Mouse (Mus musculus) kidney, embryonic 14.5 days (tissue): Measurements from ENCODE around the gene Frmpd1. TPM values are rescaled to one million over a fixed set of nuclear protein-coding genes. Genes with fewer than 3 reads are reported as not detected.

Experiments used
- ATAC-seq: fragments of 200-750 bp; cut with Nextera tagmentation; 2 replicates; pipeline ENCODE4 v1.8.0; 2017; ENCODE audit warnings: moderate number of reproducible peaks, mild to moderate bottlenecking, moderate TSS enrichment, moderate library complexity; ENCODE audit not compliant: low FRiP score, low TSS enrichment
- H3K27ac ChIP-seq: fragments of 300-500 bp; sonication (generic); 2 replicates; pipeline ENCODE4 v1.5.1; 2014; ENCODE audit warnings: low read depth, mild to moderate bottlenecking, low read length, moderate library complexity, mixed read lengths
- H3K27me3 ChIP-seq: fragments of 300-500 bp; sonication (generic); 2 replicates; pipeline ENCODE4 v1.6.1; 2014; ENCODE audit warnings: mild to moderate bottlenecking, low read length; ENCODE audit not compliant: control insufficient read depth, insufficient read depth
- H3K36me3 ChIP-seq: fragments of 300-500 bp; sonication (generic); 2 replicates; pipeline ENCODE4 v1.6.1; 2014; ENCODE audit warnings: low read length, mixed read lengths; ENCODE audit not compliant: control insufficient read depth, insufficient read depth
- H3K4me1 ChIP-seq: fragments of 300-500 bp; sonication (generic); 2 replicates; pipeline ENCODE4 v1.6.1; 2014; ENCODE audit warnings: low read length, mixed read lengths; ENCODE audit not compliant: control insufficient read depth, insufficient read depth
- H3K4me2 ChIP-seq: fragments of 300-500 bp; sonication (generic); replicated peaks from 2 replicates; pipeline ENCODE4 v1.6.1; 2014; ENCODE audit warnings: low read depth, mild to moderate bottlenecking, low read length
- H3K4me3 ChIP-seq: fragments of 300-500 bp; sonication (generic); 2 replicates; pipeline ENCODE4 v1.5.1; 2014; ENCODE audit warnings: mild to moderate bottlenecking, low read length
- H3K9ac ChIP-seq: fragments of 300-500 bp; sonication (generic); 2 replicates; pipeline ENCODE4 v1.6.1; 2014; ENCODE audit warnings: low read depth, mild to moderate bottlenecking, low read length, moderate library complexity
- H3K9me3 ChIP-seq: fragments of 300-500 bp; sonication (generic); 2 replicates; pipeline ENCODE4 v1.6.1; 2016; ENCODE audit warnings: low read length; ENCODE audit not compliant: control insufficient read depth
- WGBS: fragments of 180-500 bp; shearing (Covaris S2); extraction: QIAGEN DNeasy Blood & Tissue Kit; methylation state at CpG from one replicate; pipeline ENCODE4 v1.1.7; 2014; 5-methylcytosine and 5-hydroxymethylcytosine counted together
- polyA plus RNA-seq: library from polyadenylated mRNA; unstranded; fragments of >200 nt; fragmentation: Nextera tagmentation; extraction: Ambion mirVana; gene quantifications from 2 replicates; pipeline ENCODE4 v1.2.1, GENCODE M21; 2014

Frmpd1 gene
- polyA plus RNA-seq, 1 experiment from 2014 or later = 0.24 TPM

DNA sequence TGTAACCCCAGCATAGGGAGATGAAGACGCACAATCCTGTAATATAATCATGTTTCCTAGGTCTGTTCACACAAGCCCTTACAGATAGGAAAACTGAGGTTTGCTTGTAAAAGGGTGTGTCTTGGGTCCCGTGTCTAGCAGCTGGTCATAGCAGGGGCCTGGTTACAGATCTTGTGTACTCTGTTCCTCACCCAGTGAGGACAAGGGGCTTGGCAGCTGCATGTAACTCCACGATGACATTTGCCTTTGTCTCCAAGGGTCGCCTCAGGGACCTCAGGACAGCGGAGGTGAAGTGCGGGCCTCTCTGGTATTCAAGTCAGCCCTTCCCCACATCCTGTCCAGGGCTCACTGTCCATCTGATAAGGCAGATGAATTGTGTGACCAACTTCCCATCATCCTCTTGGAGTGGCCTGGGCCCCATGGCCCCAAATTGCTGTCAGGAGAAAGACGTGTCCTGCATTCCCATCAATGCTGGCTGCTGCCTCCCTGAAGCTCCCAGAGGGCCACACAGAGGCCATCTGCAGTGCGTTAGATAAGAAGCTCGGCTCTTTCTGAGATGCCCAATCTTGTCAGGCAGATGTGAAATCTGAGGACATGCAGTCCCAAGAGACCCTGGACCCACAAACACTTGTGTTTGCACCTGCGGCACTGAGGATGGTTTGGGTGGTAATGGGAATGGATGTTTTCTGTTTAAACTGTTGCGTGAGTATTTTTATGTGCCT is 27.8 kb downstream of the Frmpd1 start:
- WGBS = 73% methylated on average over 11 of the region's 11 CpGs
- H3K4me3 ChIP-seq = no peak overlapping the region
- no peaks in the 10 kb centered on the region for H3K9me3 ChIP-seq
- no peak overlapping the region for H3K27ac ChIP-seq
- no peak overlapping the region for H3K9ac ChIP-seq
- no peaks in the 10 kb centered on the region for H3K36me3 ChIP-seq
- H3K4me1 ChIP-seq = no peaks in the 10 kb centered on the region
- H3K27me3 ChIP-seq = no peaks in the 10 kb centered on the region
- H3K4me2 ChIP-seq = no peak overlapping the region
- ATAC-seq = no peak

DNA sequence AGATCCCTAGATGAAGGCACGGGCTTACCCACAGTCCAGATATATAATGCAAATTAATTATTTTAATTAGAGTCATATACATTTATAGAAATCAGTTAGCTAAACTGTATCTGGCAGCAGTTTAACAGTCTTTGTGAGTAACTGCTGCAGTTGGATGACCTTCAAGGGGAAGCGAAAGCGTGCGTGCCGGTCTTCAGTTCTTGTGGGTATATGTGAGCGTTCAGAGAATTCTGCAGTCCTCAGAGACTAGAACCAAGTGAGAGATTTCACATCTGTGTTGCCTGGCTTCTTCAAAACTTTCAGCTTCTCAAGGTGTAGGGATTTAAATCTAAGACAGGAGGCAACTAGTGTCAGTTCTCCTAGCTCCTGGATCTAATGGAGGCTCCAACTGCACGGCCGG is 35.3 kb downstream of the Frmpd1 start:
- Histone ChIP-seq H3K27me3 (no peaks in the 10 kb centered on the region), H3K9me3 (no peaks in the 10 kb centered on the region), H3K9ac (no peak overlapping the region), H3K4me2 (no peak overlapping the region), H3K4me1 (no peaks in the 10 kb centered on the region), H3K4me3 (no peak overlapping the region), H3K27ac (no peak overlapping the region), H3K36me3 (no peaks in the 10 kb centered on the region)
- no peak for ATAC-seq
- WGBS = 83% methylated on average over 8 of the region's 8 CpGs

DNA sequence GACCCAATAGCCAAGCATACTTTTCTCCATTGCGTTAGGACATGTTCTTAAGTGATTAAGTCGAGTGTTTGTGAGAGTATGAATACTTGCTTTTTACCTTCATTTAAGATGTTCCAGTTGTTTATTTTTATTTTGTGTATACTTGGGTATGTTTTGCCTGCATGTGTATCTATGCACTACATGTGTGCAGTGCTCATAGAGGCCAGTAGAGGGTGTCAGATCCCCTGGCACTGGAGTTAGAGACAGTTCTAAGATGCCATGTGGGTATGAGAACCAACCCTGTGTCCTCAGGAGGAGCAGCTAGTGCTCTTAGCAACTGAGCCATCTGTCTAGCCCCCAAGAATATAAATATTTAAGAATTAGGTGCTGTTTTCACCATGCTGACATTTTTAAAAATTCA is 37.7 kb downstream of the Frmpd1 start:
- Histone ChIP-seq H3K9me3 (no peaks in the 10 kb centered on the region), H3K36me3 (no peaks in the 10 kb centered on the region), H3K27me3 (no peaks in the 10 kb centered on the region), H3K9ac (no peak overlapping the region), H3K27ac (no peak overlapping the region), H3K4me3 (no peak overlapping the region), H3K4me2 (no peak overlapping the region), H3K4me1 (no peaks in the 10 kb centered on the region)
- ATAC-seq = no peak
- 93% methylated on average over 2 of the region's 2 CpGs for WGBS

DNA sequence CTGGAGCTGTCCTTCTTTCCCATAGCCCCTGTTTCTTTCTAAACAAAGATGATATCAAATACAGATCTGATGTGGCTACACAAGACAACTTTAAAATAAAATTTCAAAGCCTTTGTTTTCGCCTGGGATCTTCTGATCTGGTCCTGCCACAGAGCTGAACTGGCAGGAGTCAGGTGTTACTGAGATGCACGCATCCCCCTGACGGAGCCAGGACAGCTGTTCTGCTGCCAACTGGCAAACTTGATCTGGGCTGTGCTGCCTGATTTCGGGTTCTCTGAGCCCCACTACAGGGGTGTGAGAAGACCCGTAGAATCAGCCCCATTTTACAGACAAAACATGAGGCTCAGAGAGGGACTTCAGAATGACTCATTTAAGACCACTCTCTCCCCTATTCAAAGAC is 45.6 kb downstream of the Frmpd1 start:
- Histone ChIP-seq H3K36me3 (no peaks in the 10 kb centered on the region), H3K9ac (no peak overlapping the region), H3K4me2 (no peak overlapping the region), H3K27me3 (no peaks in the 10 kb centered on the region), H3K4me3 (no peak overlapping the region), H3K4me1 (no peaks in the 10 kb centered on the region), H3K9me3 (no peaks in the 10 kb centered on the region), H3K27ac (no peak overlapping the region)
- WGBS = 73% methylated on average over 5 of the region's 5 CpGs
- ATAC-seq = no peak

DNA sequence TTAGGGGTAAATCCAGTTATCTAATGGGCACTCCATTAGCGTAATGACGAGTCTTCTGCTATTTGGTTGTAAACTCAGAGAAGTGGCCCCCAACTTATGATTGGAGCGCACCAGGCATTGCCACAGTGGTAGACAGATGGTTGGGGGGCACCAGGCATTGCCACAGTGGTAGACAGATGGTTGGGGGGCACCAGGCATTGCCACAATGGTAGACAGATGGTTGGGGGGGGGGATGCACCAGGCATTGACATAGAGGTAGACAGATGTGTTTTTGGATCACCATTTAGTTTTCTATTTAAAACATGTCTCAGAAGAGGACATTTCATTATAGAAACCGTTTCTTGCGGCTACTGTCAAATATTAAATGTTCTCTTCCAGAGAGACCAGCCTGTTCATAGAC is 53.6 kb downstream of the Frmpd1 start:
- ATAC-seq = no peak
- H3K4me1 ChIP-seq = no peaks in the 10 kb centered on the region
- no peak overlapping the region for H3K4me2 ChIP-seq
- H3K4me3 ChIP-seq = no peak overlapping the region
- H3K9ac ChIP-seq = no peak overlapping the region
- H3K36me3 ChIP-seq = no peaks in the 10 kb centered on the region
- H3K9me3 ChIP-seq = no peaks in the 10 kb centered on the region
- H3K27me3 ChIP-seq = no peaks in the 10 kb centered on the region
- WGBS = 94% methylated on average over 5 of the region's 5 CpGs
- H3K27ac ChIP-seq = no peak overlapping the region

DNA sequence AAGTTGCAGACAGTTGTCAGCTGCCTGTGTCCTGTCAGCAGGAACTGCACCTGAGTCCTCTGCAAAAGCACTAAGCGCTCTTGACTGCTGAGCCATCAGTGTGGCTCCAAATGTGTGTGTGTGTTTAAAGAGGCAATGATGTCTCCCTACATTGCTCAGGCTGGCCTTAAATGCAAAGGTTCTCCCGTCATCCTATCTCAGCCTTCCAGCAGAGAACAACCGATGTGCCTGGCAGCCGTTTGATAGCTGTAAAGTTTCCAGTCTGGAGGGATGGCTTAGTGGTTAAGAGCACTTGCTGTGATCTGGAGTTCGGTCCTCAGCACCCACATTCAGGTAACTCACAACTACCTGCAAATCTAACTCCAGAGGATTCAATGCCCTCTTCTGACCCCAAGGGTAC is 56.7 kb downstream of the Frmpd1 start:
- Histone ChIP-seq H3K9ac (no peak overlapping the region), H3K4me1 (no peaks in the 10 kb centered on the region), H3K27ac (no peak overlapping the region), H3K9me3 (no peaks in the 10 kb centered on the region), H3K4me2 (no peak overlapping the region), H3K36me3 (no peaks in the 10 kb centered on the region), H3K4me3 (no peak overlapping the region), H3K27me3 (no peaks in the 10 kb centered on the region)
- no peak for ATAC-seq
- WGBS = 75% methylated on average over 5 of the region's 5 CpGs

DNA sequence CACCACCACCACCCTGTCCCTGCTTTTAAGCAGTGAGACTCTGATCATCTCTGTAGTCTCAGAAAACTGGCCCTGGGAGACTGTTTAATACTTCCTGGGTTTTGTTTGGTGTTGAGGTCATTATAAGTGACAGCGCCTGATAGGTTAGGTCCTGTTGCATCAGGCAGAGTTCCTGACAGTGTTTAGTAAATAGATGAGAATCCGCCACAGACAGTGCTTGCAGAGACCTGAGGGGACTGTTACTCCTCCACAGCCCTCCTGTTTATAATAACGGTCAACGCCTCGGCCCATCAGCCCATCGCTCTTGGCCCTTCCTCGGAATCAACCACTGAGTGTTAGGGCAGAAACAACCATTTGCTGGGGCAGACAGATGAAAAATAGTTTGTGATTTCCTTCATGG is 57.5 kb downstream of the Frmpd1 start:
- H3K27ac ChIP-seq = no peak overlapping the region
- no peaks in the 10 kb centered on the region for H3K4me1 ChIP-seq
- 65% methylated on average over 7 of the region's 7 CpGs for WGBS
- H3K4me2 ChIP-seq = no peak overlapping the region
- no peak for ATAC-seq
- H3K9me3 ChIP-seq = no peaks in the 10 kb centered on the region
- no peaks in the 10 kb centered on the region for H3K27me3 ChIP-seq
- no peak overlapping the region for H3K9ac ChIP-seq
- H3K36me3 ChIP-seq = no peaks in the 10 kb centered on the region
- H3K4me3 ChIP-seq = no peak overlapping the region

DNA sequence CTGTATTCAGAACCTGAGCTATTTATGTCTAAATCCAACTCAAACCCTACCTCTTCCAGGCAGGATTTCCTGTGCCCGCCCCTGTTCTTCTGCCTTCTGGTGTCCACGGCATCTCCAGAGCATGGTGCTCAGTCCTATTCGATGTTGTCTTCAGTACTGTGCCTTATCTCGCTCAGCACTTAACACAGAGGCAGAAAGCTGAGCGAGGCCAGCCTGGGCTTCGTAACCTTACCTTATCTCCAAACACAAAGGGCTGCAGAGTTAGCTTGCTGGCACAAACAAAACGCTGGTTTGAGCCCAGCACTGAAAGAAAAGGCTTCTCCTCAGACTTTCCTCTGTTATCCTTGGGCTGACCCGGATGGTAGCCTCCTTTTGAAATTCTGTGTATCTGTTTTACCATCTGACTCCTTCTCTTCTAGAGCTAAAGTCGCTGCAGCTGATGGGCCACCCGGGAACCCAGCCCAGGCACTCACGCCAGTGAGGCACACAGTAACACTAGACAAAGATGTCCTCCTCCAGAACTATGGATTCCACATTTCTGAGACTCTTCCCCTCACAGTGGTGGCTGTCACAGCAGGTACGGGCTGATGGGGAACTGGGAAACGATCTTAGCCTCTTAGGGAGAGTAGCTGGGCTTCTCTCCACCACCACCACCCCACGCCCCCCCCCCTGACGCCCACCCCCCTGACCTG is 58.7 kb downstream of the Frmpd1 start:
- Histone ChIP-seq H3K4me3 (no peak overlapping the region), H3K4me1 (no peaks in the 10 kb centered on the region), H3K27me3 (no peaks in the 10 kb centered on the region), H3K36me3 (no peaks in the 10 kb centered on the region), H3K9me3 (no peaks in the 10 kb centered on the region), H3K9ac (no peak overlapping the region), H3K4me2 (no peak overlapping the region), H3K27ac (no peak overlapping the region)
- whole genome bisulfite sequencing = 70% methylated on average over 15 of the region's 15 CpGs
- no peak for ATAC-seq

DNA sequence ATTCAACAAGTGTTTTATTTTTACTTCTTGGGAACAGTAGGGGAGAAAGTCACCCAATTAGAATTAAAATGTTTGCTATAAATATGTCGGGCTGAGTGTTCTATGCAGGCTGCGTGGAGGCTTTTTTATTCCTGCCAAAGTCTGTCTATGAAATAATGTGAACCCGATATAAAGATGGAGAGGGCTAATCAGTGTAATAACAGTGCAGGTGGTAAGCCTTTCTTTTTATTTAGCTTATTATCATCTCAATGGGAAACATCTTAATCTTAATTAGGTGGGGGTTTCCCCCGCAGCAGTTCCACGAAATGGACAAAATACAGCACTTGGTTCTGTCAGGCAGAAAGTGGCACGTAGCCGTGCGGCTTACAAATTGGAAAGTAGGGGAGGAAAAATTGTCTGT is 66.6 kb downstream of the Frmpd1 start:
- no peak overlapping the region for H3K27ac ChIP-seq
- 82% methylated on average over 8 of the region's 8 CpGs for WGBS
- H3K9ac ChIP-seq = no peak overlapping the region
- H3K27me3 ChIP-seq = no peaks in the 10 kb centered on the region
- ATAC-seq = no peak
- no peaks in the 10 kb centered on the region for H3K36me3 ChIP-seq
- H3K9me3 ChIP-seq = no peaks in the 10 kb centered on the region
- no peak overlapping the region for H3K4me2 ChIP-seq
- H3K4me3 ChIP-seq = no peak overlapping the region
- H3K4me1 ChIP-seq = no peaks in the 10 kb centered on the region
